Mouse (Mus musculus): ENCODE results near the gene Grhl3. TPM values are rescaled to one million over a fixed set of nuclear protein-coding genes. Genes with fewer than 3 reads are reported as not detected.

The Grhl3 gene
- total and polyA plus RNA-seq, 3 experiments, result not detected

DNA sequence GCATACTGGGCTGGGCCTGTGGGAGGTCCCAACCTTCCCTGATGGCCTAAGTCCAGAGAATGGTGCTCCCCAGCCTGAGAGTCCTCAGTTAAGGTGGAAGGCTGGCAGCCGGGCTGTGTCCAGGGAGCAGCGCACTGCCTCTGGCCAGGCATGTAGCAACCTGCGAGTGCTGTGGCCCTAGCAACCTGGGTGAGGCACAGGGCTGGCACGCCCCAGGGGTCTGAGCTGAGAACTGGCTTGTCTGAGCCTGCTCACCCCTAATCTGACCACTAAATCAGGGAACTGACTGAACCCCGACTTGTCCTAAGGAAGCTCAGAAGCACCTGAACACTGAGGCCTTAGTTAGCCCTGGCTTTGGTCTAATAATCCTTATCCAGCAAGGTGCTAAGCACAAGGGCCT, 24.1 kb upstream of the Grhl3 start:
- DNase-seq (ENCODE audit: extremely low read depth), result no peak
- H3K9me3 ChIP-seq (replicated peaks; ENCODE audit: low read length), result peaks cover 2% of the 10 kb centered on the region
- H3K9ac ChIP-seq (ENCODE audit: insufficient read depth, low read depth), result no peak overlapping the region
- no peak overlapping the region for H3K4me2 ChIP-seq (ENCODE audit: insufficient read depth, low read depth, poor library complexity, severe bottlenecking)
- peaks cover 18% of the 10 kb centered on the region for H3K27me3 ChIP-seq (replicated peaks)
- no peak for TF ChIP-seq RCOR1 (conservative IDR thresholded peaks at IDR 0.05; ENCODE audit: low read depth, low read length)
- no peak for TF ChIP-seq IRF4 (IDR thresholded peaks at IDR 0.05; ENCODE audit: low read depth, low read length)
- TF ChIP-seq POLR2A (IDR thresholded peaks at IDR 0.05; ENCODE audit: low read depth, low read length), result no peak
- no peak for TF ChIP-seq E2F4 (IDR thresholded peaks at IDR 0.05; ENCODE audit: insufficient replicate concordance, low read depth, low read length)
- H3K36me3 ChIP-seq (replicated peaks in 1 of 2; ENCODE audit: control insufficient read depth in 1 of 2, insufficient read depth in 1 of 2, low read length in 1 of 2), result no peaks in the 10 kb centered on the region
- no peak overlapping the region for H3K4me3 ChIP-seq (replicated peaks in 1 of 3; ENCODE audit: low read depth in 2 of 3, low read length in 2 of 3, poor library complexity in 1 of 3)
- peaks cover 3% of the 10 kb centered on the region in 2 experiments; a peak in 3 of 4 replicates for H3K4me1 ChIP-seq (ENCODE audit: control insufficient read depth in 1 of 2, insufficient read depth in 2 of 2)
- dilution Hi-C loops (cut with MboI; ENCODE audit: extremely low pct_ligation_motif_present, extremely low pct_unique_long_range_greater_than_20kb, low sequenced_read_pairs), result no loop called here
- no peaks in the 10 kb centered on the region for H3K79me2 ChIP-seq (replicated peaks; ENCODE audit: control insufficient read depth, extremely low read depth, insufficient read depth, poor library complexity, severe bottlenecking)
- in situ Hi-C loops (cut with MboI; ENCODE audit: low pct_ligation_motif_present, low pct_unique_long_range_greater_than_20kb, low sequenced_read_pairs), result no loop called here
- H3K27ac ChIP-seq (ENCODE audit: insufficient read depth, low read depth), result no peak overlapping the region

DNA sequence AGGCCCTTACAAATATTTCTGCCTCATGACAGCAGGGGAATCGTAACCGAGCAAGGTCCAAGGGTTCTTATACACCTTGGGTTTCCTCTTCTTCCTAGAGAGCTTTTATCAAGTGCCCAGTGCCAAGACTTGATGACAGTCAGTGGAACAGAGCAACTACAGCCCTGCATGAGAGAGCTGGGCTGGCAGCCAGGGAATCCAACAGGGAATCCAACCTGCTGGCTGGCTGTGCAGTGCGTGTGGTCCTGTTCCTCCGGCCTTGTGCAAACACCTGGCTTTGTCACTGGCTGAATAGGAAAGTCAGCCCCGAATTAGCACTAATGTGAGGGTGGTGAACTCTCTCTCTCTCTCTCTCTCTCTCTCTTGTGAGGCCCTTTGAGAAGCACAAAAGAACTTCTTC, 22.5 kb upstream of the Grhl3 start:
- dilution Hi-C loops (cut with MboI; ENCODE audit: extremely low pct_ligation_motif_present, extremely low pct_unique_long_range_greater_than_20kb, low sequenced_read_pairs), result no loop called here
- peaks cover 2% of the 10 kb centered on the region for H3K9me3 ChIP-seq (replicated peaks; ENCODE audit: low read length)
- H3K27ac ChIP-seq (ENCODE audit: insufficient read depth, low read depth), result no peak overlapping the region
- no peak overlapping the region for H3K9ac ChIP-seq (ENCODE audit: insufficient read depth, low read depth)
- peaks cover 3% of the 10 kb centered on the region in 2 experiments; a peak in 3 of 4 replicates for H3K4me1 ChIP-seq (ENCODE audit: control insufficient read depth in 1 of 2, insufficient read depth in 2 of 2)
- H3K79me2 ChIP-seq (replicated peaks; ENCODE audit: control insufficient read depth, extremely low read depth, insufficient read depth, poor library complexity, severe bottlenecking), result no peaks in the 10 kb centered on the region
- no peak overlapping the region for H3K4me2 ChIP-seq (ENCODE audit: insufficient read depth, low read depth, poor library complexity, severe bottlenecking)
- no peak for TF ChIP-seq UBTF (IDR thresholded peaks at IDR 0.05; ENCODE audit: low read depth, low read length)
- TF ChIP-seq PAX5 (IDR thresholded peaks at IDR 0.05; ENCODE audit: low read length), result no peak
- TF ChIP-seq CHD2 (IDR thresholded peaks at IDR 0.05; ENCODE audit: low read length), result no peak
- TF ChIP-seq RCOR1 (conservative IDR thresholded peaks at IDR 0.05; ENCODE audit: low read depth, low read length), result no peak
- H3K27me3 ChIP-seq (replicated peaks), result peaks cover 33% of the 10 kb centered on the region
- in situ Hi-C loops (cut with MboI; ENCODE audit: low pct_ligation_motif_present, low pct_unique_long_range_greater_than_20kb, low sequenced_read_pairs), result no loop called here
- no peak for DNase-seq (ENCODE audit: extremely low read depth)
- H3K4me3 ChIP-seq (replicated peaks in 1 of 3; ENCODE audit: low read depth in 2 of 3, low read length in 2 of 3, poor library complexity in 1 of 3), result no peak overlapping the region
- no peaks in the 10 kb centered on the region for H3K36me3 ChIP-seq (replicated peaks in 1 of 2; ENCODE audit: control insufficient read depth in 1 of 2, insufficient read depth in 1 of 2, low read length in 1 of 2)

DNA sequence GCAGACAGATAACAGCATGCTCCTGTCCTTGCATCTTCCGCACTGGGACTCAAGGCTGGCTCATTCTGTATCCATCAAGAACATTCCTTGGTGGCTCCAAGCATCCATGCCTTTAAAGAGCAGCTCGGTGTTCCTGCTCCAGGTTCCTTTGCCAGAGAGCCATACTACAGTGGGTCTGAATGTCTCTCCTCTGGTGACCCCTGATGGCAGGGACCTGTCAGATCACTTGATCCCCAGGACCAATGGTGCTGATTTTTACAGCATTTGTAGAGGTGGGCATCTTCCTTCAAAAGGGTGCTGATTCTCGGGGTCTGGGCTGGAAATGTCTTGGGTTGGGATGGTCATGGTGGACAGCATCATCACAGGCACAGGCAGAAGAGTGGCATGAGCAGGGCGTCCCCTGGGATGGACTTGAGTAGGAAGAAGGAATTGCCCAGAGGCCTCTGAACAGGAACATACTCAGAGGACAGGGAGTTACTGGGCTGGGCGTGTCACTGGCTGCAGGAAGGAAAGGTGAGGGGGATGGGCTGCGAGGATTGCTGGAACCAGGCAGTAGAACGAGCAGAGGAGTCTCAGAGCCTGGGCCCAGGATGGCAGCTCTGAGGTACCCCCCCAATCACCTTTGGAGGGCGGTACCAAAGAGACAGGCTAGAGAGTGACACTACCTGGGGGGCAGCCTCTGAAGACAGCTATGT, 18.3 kb upstream of the Grhl3 start:
- no peak overlapping the region for H3K27ac ChIP-seq (ENCODE audit: insufficient read depth, low read depth)
- no peak for DNase-seq (ENCODE audit: extremely low read depth)
- TF ChIP-seq RAD21 (IDR thresholded peaks at IDR 0.05; ENCODE audit: low read depth, low read length), result peak; percentile 60
- no peak for TF ChIP-seq PAX5 (IDR thresholded peaks at IDR 0.05; ENCODE audit: low read length)
- TF ChIP-seq MEF2A (IDR thresholded peaks at IDR 0.05; ENCODE audit: borderline replicate concordance, low read depth, low read length), result no peak
- no peak for TF ChIP-seq USF1 (IDR thresholded peaks at IDR 0.05; ENCODE audit: low read depth, low read length)
- peak; percentile 51 for TF ChIP-seq SMC3 (IDR thresholded peaks at IDR 0.05; ENCODE audit: low read depth, low read length)
- peak in 1 of 2 experiments; percentile 57; a peak in 2 of 4 replicates for TF ChIP-seq CTCF (conservative IDR thresholded peaks at IDR 0.05 in 1 of 2, IDR thresholded peaks at IDR 0.05 in 1 of 2; ENCODE audit: low read depth in 2 of 2, low read length in 2 of 2)
- peaks cover 2% of the 10 kb centered on the region for H3K9me3 ChIP-seq (replicated peaks; ENCODE audit: low read length)
- H3K4me3 ChIP-seq (replicated peaks in 1 of 3; ENCODE audit: low read depth in 2 of 3, low read length in 2 of 3, poor library complexity in 1 of 3), result no peak overlapping the region
- dilution Hi-C loops (cut with MboI; ENCODE audit: extremely low pct_ligation_motif_present, extremely low pct_unique_long_range_greater_than_20kb, low sequenced_read_pairs) (no loop called here), in situ Hi-C loops (cut with MboI; ENCODE audit: low pct_ligation_motif_present, low pct_unique_long_range_greater_than_20kb, low sequenced_read_pairs) (no loop called here)
- H3K4me1 ChIP-seq (ENCODE audit: control insufficient read depth in 1 of 2, insufficient read depth in 2 of 2), result no peaks in the 10 kb centered on the region
- H3K36me3 ChIP-seq (replicated peaks in 1 of 2; ENCODE audit: control insufficient read depth in 1 of 2, insufficient read depth in 1 of 2, low read length in 1 of 2), result no peaks in the 10 kb centered on the region
- peaks cover 60% of the 10 kb centered on the region for H3K27me3 ChIP-seq (replicated peaks)
- no peak overlapping the region for H3K4me2 ChIP-seq (ENCODE audit: insufficient read depth, low read depth, poor library complexity, severe bottlenecking)
- H3K79me2 ChIP-seq (replicated peaks; ENCODE audit: control insufficient read depth, extremely low read depth, insufficient read depth, poor library complexity, severe bottlenecking), result no peaks in the 10 kb centered on the region
- H3K9ac ChIP-seq (ENCODE audit: insufficient read depth, low read depth), result no peak overlapping the region
